Mouse (Mus musculus) liver, adult 2 months (tissue): Measurements from ENCODE around the gene Fer.

Experiments used
- CTCF ChIP-seq: fragments of 200-500 bp; IDR thresholded peaks from 2 replicates; pipeline ENCODE4 v1.5.1; 2011; ENCODE audit warnings: low read depth, low read length, control low read depth
- POLR2A ChIP-seq: fragments of 200-500 bp; IDR thresholded peaks from 2 replicates; pipeline ENCODE4 v1.6.1; 2011; ENCODE audit warnings: low read length, control low read depth; ENCODE audit not compliant: insufficient read depth; ENCODE audit errors: extremely low read depth

DNA sequence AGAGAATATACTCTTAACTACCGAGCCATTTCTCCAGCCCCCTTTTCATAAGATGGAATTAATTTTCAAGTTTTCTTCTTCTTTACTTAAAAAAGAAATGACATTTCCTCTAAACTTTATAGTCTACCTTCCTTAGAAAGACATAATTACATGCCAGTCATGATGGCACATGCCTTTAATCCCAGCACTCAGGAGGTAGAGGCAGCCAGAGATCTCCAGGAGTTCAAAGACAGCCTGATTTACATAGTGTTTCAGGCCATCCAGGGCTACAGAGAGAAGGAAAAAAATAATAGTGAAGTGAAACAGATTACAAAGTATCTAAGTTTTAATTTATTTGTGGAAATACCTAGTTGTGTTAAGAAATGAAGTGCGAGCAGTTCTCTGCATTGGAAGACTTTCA, 26.6 kb upstream of the Fer start:
- TF ChIP-seq CTCF (no peak), POLR2A (no peak)
